Mouse (Mus musculus) CD4-positive, CD25-positive, alpha-beta regulatory T cell, adult 4 months (primary cell): Measurements from ENCODE around the gene Dhx8. TPM values are rescaled to one million over a fixed set of nuclear protein-coding genes. Genes with fewer than 3 reads are reported as not detected.

Source experiments
- ATAC-seq: one replicate; pipeline ENCODE4 v1.8.0; 2017
- polyA plus RNA-seq, 2 experiments: library from polyadenylated mRNA; unstranded; fragments of 100-300 nt; shearing (Covaris generic); gene quantifications; one replicate each; pipeline ENCODE4 v1.2.1; 2017

Gene Dhx8
- polyA plus RNA-seq, 2 experiments from 2014 or later: 30.8 to 39.0 TPM

DNA sequence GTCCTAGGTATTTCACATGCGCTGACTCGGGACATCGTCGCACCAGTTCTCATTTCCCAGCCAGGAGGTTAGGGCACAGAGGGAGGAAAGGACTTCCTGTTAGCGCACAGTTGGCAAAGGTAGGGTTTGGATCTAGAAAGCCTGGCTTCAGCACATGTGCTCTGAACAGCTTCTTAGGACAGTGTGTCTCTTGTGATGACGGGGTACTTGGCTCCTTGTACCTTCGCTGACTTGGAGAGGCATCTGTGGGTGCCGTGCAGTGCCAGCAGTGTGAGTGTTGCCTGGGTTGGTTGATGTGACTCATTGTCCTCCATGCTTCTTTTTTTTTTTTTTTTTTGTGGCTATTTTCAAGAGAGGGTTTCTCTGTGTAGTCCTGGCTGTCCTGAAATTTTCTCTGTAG is 23.9 kb downstream of the Dhx8 start:
- no peak for ATAC-seq

DNA sequence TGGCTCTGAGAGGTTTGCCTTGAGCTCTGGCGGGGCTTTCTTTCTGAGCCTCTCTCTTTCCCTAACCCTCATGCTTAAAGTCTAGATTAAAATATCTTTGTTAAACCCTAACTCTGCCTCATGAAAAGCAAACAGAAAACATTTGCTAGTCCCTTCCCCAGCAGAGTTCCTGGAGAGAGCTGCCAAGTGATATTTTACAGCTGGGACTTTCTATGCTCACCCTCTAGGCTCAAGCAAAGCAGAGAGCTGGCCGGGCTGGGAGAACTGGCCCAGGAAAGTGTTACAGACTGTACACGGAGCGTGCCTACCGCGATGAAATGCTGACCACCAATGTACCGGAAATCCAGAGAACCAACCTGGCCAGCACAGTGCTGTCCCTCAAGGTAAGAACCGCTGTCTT is 24.6 kb downstream of the Dhx8 start:
- ATAC-seq: no peak

DNA sequence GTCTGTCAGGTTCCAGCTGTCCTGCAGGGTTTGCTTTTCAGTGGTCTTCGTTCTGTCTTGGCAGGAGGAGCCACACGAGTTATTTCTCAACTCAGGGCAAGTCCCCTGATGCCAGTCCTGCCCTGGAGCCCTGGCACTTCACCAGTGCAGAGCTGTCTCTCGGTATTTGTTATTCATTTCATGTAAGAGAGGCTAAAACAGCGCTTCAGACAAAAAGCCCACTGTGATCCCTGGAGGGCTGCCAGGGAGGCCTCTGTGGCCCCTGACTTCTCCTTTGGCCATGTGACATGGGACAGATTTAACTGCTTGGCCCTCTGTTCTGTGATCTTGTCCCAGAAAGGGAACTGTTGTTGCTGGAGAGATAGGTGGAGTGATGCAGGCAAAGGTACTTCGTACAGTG is 25.7 kb downstream of the Dhx8 start:
- ATAC-seq: no peak

DNA sequence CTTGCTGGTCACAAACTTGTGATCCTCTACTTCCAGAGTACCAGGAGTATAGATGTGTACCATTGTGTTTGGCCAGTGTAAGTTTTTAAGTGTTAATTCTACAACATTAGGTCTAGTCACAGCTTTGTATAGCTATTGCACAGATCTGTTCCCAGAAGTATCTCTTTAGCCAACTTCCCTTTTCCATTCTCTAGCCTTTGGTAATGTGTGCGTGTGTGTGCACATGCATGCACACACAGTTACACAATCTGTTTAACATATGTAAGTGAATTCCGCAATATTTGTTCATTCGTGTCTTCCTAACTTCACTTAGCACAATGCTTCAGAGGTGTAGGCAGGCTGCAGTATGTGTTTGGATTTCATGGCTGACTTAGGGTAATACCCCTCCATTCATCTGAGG is 26.8 kb downstream of the Dhx8 start:
- no peak for ATAC-seq

DNA sequence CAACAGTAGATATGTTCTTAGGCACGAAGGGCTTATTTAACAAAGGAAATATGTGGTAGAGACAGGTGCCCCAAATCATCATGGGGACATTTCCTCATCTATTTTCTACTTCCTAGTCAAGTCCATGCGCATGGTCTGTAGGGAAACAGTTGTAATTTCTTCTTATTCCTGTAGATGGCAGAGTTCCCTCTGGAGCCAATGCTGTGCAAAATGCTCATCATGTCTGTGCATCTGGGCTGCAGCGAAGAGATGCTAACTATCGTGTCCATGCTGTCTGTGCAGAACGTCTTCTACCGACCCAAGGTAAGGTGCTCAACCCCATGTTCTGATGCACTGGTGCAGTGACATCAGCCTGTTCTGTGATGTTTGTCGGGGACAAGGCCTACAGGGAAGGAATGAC is 31.0 kb downstream of the Dhx8 start:
- no peak for ATAC-seq

DNA sequence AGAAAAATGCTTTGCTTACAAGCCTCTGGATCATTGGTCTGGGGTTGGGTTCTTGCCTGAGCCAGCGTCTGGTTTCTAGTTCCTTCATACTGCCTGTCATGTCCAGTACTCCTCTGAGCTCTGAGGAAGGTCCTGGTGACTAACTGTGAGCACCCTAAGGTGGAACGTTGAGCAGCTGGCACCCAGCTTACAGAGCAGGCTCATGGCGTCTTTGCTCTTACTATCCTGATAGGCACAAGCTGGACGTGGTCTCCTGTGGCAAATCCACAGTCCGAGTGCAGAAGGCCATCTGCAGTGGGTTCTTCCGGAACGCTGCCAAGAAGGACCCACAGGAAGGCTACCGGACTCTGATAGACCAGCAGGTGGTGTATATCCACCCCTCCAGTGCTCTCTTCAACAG is 31.8 kb downstream of the Dhx8 start:
- no peak for ATAC-seq

DNA sequence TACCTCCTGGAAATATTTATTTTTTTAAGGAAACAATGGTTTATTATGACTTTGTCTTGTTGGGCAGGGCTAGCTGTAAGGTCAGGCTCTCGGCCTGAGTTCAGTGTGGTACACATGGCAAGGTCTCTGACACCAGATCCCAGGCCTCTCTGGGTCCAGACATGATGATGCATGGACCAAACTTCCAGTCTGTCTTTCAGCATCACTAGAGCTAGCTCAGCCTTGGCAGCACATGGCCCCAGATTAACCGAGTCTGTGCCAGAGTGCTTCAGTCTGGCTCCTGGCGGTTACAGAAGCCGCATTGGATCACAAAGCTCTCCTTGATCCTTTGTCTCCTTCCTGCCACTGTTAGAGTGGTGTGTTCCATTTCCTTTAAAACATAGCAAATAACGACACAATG is 34.6 kb downstream of the Dhx8 start:
- ATAC-seq: no peak

DNA sequence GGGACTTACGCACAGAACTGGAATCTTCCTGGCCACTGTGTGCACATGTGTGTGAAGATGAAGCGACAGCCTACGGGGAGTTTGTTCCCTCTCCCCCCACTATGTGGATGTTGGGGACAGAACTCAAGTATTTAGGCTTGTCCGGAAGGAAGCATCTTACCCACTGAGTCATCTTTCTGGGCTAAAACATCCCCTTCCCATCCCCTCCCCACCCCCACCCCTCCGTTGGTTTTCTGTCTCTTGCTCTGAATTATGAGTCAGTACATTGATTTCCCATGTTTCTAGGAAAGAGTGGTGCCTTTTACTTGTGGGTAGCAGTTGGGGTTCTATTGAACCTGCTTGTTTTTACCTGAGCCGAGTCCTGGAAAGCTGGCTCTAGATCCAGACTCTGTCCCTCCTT is 36.0 kb downstream of the Dhx8 start:
- ATAC-seq: no peak

DNA sequence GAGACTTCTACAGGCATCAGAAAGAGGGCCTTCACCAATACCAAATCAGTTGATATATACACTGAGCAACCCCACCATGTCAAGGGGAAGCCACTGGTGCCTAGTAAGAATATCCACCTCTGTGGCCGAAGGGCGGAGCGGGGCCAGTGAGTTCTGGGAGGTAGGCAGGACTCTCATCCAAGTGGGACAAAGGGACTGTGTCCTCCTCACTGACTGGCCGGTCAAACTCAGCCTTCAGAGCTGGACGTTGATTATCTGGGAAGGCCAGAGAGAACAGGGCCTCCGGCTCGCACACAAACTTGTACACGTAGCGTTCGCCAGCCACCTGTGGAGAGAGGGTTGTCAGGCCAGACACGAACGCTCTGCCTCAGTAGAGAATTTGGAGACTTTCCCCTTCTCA is 37.5 kb downstream of the Dhx8 start:
- no peak for ATAC-seq

DNA sequence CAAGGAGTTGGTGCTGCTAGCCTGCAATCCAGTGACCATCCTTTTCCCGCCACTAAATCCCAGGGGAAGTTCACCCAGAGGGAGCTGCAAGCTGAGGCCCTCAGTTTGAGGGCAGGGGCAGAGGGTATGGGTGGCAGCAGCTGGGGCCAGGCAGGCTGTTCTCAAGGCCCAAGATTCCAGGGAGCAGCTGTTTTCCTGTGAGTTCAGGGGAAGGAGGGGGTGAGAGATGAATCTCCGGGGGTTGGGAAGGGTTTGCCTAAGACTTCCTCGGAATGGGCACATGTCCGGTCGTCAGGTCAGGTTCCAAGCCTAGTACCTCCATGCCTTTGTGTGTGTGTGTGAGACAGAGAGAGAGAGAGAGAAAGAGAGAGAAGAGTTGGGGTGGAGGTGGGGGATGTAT is 39.3 kb downstream of the Dhx8 start:
- no peak for ATAC-seq

DNA sequence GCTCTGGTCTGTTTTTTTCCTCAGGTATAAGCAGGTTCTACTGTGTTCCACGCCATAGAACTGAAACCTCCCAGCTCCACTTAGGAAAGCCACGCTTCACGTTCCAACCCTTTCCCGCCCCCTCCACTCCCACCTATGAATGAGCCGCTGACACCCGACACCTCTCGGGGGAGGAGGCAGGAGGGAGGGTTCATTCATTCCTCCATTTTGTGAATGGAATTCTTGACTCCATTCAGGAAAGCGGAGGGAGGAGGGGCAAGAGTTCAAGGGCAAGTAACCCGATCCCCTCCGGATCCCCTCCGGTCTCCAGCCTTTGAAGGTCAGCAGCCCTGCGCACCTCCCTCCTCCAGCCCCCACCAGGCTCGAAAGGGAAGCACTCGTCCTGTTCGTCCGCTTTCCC is 39.7 kb downstream of the Dhx8 start:
- ATAC-seq: no peak

DNA sequence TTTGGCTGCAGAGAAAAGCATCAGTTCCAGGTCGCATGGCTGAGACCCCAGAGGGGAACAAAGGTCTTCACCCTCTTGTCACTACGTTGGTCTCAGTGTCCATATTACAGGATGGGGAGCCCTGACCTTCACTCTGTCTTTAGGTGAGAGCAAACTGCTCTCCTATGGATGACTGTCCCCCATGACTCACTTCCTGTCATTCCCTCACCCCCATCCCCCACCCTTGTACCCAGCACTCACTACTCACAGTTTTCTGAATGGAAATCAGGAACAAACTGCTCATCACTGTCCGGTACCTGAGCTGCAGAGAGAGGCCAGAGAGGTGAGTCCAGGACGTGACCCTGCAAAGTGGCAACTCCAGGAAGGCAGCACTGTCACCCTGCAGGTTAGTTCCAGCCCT is 44.1 kb downstream of the Dhx8 start:
- ATAC-seq: no peak

DNA sequence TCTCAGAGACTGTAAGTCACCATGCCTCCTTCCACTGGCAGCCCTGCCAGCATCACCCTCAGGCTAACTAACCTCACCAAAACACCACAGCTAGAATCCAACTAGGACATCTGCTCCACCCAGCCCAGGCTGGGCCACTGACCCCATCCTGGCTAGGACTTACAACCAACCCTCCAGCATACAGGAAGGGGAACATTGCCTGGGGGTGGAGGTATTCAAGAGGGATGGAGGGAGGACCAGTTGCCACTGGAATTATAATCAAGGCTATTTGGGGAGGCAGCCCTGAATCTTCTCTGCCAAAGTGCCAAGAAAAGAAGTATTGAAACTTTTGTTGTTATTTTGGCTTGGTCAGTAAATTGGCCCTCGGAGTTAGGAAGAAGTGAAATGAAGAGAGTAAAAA is 50.4 kb downstream of the Dhx8 start:
- no peak for ATAC-seq

DNA sequence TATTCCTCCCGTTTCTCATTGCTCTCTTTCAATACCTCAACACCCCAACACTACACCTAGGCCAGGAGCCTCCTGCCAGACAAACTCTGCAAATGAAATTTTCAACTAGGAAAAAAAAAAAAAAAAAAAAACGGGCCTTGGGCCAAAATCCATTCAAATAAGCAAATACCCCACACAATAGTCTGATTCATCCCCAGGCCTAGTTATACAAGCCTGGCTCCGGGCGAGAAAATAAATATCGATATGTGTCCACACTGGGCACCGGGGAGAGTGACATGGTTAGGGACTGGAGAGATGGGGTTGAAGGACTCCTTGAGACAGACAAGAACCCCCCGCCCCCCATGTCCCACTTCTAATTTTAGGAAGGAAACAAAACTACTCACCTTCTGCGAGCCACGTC is 50.9 kb downstream of the Dhx8 start:
- ATAC-seq: no peak

DNA sequence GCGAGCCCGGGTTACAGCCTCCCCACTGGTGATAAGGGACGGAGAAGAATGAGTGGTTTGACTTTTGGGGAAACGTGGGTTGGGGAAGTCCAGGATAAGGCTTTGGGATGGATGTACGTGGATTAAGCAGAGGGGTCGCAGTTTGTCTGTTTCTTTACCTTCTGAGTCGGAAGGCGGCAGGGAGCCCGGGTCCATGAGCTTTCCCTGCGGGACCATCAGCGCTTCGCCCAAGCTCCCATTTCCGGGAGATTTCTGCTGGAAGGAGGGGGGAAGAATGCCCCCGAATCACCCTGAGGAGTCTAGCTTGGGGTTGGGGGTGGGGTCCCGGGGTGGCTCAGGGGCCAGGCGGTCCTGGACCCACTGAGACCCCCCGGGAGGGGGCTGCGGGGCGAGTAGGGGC is 51.4 kb downstream of the Dhx8 start:
- ATAC-seq: no peak

DNA sequence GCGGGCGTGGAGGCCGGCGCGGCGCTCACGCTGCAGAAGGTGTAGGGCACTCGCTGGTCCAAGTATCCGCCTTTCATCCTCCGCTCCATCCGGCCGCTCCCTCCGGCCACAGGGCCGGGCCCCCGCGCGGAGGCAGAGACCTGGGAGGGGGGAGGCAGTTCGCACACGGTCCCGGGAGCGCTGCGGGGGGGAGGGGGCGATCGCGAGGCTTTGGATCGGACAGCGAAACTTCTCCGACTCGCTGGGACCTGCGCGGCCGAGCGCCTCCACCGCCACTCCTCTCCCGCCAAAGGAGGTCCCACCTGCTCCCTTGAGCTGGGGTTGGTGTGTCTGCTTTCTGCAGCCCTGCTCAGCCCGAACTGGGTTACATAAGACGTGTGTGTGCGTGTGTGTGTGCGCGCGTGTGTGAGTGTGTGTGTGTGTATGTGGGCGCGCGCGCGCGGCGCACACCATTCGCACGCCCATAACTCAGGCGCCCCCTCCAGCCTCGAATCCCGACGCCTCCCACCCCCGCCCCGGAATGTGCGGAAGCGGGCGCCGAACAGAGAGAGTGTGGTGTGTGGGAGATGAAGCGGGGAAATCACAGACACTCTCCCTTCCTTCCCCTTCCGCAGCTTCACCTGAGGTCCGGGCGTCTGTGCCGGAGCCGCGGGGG is 51.9 kb downstream of the Dhx8 start:
- peak; percentile 40 for ATAC-seq

DNA sequence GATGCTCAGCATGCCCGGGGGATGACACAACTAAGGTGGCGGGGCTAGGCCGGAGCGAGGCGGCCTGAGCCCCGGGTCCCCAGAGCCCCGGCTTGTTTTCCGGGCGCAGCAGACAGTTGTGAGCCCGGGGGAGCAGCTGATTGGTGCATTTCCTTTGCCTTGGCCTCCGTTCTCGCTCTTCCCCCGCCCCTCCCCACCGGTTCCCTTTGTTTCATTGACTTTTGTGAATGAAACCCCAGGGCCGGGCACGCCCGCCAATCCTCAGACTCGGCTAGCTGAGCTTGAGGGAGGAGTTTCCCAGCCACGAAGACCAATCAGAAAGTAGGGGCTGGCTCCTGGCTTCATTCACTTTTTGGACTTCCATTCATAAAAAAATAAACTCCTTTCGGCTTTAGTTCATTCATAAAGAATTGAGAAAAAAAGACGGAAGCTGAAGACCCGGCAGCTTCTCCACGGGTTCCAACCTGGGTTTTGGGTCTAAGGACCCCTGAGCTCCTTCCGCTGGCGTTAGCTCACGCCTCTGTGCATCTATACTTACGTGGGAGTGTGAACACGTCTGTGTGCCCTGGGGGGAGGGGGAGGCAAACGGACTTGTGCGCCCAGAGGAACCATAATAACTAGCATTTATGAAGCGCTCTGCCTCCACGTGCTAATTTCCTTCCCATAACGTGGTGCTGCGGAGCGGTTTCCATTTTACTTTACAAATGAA is 52.6 kb downstream of the Dhx8 start, which contains the start of gene Etv4:
Gene Etv4, minus strand, starts transcription at position 229 of the 709 bp plus-strand sequence.
- peak; percentile 93 for ATAC-seq

DNA sequence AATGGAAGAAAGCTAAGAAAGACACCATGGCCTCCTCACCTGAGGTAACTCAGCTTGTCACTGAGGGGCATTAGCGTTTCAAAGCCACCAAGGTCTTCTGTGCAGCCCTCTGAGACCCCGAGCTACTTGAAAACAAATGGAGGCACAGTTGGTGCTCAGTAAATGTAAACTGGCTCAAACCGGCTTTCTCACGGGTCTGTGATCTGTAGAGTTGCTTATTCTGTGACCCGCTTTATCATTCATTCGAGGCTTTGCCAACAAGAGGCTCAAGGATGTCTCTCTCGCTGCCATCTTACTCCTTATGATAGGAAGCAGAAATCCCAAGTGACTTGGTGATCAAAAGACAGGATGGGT is 53.1 kb downstream of the Dhx8 start:
- no peak for ATAC-seq

DNA sequence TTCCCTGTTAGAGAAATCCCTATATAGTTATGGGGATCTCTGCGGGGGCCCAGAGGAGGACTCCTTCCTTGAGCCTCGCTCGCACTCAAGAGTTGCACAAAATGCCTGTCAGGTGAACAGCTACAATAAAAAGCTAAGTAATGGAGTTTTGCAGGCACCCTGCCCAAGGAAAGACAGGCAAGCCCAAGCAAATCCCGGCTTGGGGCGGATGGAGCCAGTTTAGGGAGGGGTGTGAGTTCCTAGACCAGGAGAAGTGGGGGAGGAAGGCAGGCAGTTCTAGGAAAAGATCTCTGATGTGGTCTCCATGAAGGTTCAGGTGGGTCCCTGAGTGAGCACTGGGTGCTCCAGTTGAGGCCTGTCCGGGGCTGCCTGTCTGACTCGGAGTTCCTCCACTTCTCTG is 53.9 kb downstream of the Dhx8 start:
- ATAC-seq: no peak

DNA sequence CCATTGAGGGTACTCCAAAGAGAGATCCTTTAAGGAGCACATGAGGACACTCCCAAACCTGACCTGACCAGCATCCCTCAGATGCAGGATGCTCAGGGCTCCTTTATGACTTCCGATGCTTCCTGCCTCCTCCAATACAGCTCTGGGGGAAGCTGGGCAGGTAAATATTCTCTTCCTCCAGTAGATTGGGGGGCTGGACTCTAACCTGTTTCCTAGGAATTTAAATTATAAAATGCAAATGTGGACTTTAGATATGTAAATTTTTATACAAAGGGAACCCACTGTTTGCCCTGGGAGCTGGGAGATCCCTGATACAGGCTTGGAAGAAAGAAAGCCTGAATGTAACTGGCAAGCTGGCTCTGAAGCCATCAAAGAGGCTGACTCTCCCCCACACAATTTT is 54.7 kb downstream of the Dhx8 start:
- ATAC-seq: no peak

DNA sequence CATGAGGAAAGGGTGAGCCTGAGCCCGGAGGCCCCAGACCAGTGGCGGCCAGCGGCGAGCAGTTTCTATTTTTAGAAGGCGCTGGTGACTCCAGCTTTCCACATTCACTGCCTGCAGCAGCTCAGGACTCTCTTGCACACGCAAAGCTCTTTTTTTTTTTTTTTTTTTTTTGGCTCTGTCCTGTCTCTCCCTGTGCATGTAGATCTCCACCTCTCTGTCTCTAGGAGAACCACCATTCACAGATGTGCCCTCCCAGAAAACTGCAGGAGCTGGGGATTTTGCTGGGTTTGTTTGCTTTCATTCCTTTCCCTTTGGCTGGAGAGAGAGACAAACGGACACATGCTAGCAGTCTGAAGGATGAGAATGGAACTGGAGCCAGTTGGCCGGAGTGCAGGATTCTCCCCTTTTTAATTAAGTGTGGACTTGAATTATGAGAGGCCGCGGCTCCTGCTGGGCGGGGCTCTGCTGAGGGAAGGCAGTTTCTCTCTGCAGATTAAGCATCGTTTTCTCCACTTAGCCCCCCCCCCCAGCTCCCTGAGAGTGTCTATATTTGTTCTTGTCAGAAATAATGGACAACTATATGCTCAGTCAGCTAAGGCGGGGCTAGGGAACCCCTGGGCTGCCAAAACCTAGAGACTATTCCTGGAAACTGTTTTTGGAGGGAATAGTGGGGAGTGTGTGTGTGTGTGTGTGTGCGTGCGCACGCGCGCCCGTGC is 58.2 kb downstream of the Dhx8 start:
- no peak for ATAC-seq

DNA sequence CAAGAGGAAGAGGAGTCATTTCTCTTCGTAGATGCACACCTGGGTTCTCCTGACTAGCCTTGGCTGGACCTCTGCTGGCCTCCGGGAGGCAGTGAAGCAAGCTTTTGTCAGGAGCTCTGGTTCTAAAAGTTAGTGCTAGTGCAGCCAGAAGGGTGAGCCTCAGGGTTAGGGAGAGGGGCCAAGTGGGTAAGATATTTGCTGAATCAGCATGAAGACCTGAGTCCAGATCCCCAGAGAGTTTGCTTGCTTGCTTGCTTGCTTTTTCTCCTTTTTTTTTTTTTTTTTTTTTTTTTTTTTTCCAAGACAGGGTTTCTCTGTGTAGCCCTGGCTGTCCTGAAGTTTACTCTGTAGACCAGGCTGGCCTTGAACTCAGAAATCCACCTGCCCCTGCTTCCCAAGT is 64.6 kb downstream of the Dhx8 start:
- ATAC-seq: no peak

DNA sequence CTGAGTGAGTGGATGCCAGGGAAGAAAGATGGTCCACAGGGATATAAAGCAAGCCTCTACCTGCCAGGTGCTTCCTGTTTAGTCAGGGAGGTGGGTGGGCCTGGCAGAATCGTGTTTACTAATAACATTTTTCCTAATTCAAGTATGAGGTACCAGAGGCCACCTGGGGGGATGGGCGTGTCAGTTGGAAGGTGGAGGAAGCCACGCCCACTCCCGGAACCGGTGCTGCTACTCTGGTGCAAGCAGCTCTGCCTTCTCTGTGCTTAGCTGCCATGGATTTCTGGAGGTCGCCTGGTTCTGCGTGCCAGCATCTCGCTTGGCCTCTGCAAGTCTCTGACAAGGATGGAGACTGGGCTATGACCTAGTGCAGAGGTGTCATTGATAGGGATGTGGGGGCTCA is 65.4 kb downstream of the Dhx8 start:
- no peak for ATAC-seq

DNA sequence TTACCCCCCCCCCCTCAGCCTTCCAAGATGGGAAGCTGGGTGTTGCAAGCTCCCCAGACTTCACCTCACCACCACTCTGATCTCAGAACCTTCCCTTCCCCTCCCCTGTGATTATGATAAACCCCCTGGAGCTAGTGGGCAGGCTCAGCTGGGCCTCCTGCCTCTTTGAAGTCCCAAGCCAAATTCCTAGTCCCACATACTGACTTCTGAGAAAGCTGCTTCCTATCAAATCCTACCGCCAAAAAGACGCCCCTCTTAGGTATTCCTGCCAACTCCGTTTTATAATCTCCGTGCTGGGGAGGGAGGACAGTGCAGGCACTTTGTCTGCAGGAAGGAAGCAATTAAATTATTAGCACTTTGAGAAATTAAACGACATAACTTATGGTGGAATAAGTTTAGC is 68.7 kb downstream of the Dhx8 start:
- no peak for ATAC-seq
